Mouse (Mus musculus): ENCODE data around the gene Tmem102.

GRCm38 (mm10) chr11:69754701-69755100 lies 50.7 kb downstream of the Tmem102 start:
- TF ChIP-seq RCOR1 (conservative IDR thresholded peaks at IDR 0.05; ENCODE audit: low read depth, low read length) (no peak), CTCF (conservative IDR thresholded peaks at IDR 0.05 in 1 of 2, IDR thresholded peaks at IDR 0.05 in 1 of 2; ENCODE audit: low read depth in 2 of 2, low read length in 2 of 2) (peak; percentile 14 to 86; a peak in 2 of 4 replicates), POLR2AphosphoS2 (IDR thresholded peaks at IDR 0.05; ENCODE audit: low read depth, low read length) (peak; percentile 8; the same call in 1 of the 2 replicates), JUND (conservative IDR thresholded peaks at IDR 0.05; ENCODE audit: low read depth, low read length) (peak; percentile 97)
